Mouse (Mus musculus): ENCODE results near the gene Lcn12. TPM values are rescaled to one million over a fixed set of nuclear protein-coding genes. Genes with fewer than 3 reads are reported as not detected.

The Lcn12 gene
- not detected for total RNA-seq (2022)

DNA sequence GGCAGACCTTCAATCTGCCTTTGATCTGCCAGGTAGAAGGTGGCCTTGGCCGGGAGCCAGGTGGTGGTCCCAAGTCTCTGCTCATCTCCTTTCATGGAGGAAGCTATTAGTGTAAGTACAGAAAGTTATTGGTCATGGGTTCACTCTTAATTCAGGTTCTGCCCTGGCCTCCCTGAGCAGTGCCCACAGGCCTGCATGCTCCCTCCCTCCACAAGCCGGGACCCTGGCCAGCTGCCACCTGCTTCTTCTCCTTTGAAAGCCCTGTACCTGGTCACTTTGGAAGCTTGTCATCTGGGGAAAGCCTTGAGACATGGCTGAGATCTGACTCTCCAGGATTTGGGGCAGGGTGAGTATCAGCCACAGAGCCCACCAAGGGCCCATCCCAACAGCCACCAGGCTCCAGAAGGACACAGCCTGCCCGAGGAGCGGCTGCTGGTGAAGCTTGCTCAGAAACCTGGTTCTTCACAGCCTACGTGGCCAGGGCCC, at the start of gene Lcn12:
Gene Lcn12, minus strand, starts transcription at position 436 of the 486 bp plus-strand sequence.
- no peak for DNase-seq (ENCODE audit: low spot score in 2 of 2)

DNA sequence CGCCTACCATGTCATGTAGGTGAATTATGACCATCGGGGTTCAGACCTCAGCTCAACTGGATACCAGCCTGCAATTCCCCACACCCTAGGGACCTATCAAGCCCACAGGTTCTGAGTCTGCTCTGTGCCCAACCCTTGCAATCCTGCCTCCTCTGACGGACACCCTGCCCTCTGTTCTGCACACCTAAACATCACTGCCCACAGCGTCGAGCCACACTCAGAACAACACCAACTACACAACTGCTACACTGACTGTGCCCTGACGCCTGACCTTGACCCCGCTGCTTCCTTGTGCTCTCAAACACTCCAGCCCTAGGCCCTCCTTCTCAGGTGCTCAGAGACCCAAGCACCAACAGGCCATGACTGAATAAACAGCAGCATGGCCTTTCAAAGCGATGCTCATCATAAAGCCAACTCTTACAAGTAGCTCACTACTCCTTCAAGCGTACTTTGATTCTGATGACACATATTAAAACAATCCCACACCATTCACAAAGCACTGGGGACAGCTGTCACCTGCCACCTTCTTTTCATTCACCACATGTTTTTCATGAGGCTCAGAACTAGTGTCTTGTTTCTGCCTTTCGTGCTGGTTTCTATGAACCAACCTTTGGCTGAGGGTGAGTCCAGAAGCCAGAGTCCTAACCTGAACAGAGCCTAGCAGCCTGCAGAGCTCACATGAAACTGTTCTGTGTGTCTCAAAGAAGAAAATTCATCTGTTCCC, 48.1 kb upstream of the Lcn12 start:
- no peak for DNase-seq (ENCODE audit: low spot score in 2 of 2)

DNA sequence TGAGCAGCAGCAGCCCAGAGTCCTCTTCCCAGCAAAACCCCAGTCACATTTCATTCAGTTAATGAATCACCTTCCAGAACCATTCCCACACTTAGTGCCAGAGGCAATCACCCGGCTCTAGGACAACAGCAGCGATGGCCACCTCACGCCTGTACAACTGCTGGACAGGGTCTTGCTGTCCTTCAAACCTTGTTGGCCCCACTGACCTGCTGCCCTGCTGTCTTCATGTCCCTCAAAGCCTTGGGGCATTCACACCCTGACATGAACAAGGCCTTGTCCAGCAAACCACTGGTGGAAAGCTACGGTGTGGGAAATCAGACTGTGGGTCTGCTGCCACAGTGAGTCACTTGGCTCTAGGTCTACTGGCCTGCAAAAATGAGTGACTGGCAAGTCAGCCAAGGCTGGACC, 46.8 kb upstream of the Lcn12 start:
- DNase-seq (ENCODE audit: low spot score in 2 of 2) = no peak

DNA sequence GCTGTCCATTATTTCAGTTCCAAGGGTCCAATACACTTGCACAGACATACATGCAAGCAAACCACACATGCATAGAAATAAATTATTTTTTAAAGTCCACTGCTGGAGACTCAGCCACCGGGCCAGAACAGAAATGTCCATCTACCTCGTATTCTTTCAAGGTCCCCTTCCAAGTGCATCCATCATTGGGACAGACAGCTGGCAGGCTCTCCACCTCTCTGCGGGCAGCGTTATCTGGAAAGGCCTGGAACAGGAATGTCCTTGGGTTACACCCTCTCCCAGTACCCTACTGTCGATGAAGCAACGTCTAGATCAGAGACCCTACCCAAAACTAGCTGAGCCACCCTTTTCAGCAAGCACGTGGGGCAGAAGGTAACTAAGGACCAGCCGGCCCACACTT, 42.8 kb upstream of the Lcn12 start:
- no peak for DNase-seq (ENCODE audit: low spot score in 2 of 2)

DNA sequence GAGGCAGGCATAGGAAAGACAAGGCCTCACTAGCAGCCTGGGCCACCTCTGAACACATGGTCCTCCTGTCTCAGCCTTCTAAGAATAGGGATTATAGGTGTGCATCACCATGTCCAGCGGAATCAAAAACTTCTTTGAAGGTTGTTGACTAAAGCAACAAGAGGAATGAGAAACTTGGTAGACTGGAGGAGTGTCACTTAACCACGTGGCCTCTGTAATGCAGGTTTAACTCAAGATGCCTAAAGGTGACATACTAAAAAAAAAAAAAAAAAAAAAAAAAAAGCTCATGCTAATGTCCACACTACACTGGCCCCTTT, 41.1 kb upstream of the Lcn12 start:
- no peak for DNase-seq (ENCODE audit: low spot score in 2 of 2)

DNA sequence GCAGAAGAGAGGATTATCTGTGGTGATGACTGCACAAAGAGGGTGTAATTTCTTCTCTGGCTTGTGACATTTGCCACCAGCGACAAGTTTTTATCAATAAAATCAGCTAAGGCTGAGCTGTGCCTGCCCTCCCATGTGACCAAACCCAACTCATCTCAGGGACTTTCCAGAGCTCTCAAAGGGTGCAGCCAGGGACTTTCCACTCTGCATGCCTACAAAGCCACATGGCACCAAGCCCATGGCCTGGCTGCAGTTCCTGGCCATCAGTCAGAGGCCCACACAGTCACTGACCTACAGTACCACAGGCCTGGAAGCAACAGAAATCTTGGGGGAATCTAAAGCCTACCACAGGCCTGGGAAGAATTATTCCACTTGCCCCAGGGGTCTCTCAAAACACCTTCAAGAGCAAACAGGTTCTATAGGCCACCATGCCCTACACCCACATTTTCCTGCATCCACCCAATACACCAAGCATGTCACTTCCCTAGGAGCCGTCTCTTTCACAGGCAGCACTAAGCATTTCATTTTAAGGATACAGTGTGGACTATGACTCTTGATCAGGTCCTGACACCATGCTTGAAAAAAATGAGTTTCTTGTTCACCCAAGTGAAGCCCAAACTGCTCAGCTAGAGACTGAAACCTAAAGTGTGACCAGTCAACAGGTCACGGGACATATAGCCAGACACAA, 40.6 kb upstream of the Lcn12 start:
- DNase-seq (ENCODE audit: low spot score in 2 of 2) = peak; percentile 94

DNA sequence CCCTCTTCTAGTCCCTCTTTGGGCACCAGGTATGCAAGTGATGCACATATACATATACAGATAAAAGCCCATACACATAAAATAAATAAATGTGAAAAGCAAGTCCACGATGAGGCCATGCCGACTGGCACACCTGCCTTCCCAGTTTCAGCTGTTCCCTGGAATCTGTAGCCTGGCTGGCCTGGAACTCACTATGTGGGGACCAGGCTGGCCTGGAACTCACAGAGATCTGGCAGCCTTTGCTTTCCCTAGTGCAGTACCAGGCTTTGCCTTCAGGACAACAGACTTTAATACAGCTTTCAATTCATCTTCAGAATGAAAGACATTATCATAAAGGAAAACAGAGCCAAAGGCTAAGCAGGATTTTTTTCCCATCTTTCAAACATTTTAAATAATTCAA, 40.0 kb upstream of the Lcn12 start:
- no peak for DNase-seq (ENCODE audit: low spot score in 2 of 2)

DNA sequence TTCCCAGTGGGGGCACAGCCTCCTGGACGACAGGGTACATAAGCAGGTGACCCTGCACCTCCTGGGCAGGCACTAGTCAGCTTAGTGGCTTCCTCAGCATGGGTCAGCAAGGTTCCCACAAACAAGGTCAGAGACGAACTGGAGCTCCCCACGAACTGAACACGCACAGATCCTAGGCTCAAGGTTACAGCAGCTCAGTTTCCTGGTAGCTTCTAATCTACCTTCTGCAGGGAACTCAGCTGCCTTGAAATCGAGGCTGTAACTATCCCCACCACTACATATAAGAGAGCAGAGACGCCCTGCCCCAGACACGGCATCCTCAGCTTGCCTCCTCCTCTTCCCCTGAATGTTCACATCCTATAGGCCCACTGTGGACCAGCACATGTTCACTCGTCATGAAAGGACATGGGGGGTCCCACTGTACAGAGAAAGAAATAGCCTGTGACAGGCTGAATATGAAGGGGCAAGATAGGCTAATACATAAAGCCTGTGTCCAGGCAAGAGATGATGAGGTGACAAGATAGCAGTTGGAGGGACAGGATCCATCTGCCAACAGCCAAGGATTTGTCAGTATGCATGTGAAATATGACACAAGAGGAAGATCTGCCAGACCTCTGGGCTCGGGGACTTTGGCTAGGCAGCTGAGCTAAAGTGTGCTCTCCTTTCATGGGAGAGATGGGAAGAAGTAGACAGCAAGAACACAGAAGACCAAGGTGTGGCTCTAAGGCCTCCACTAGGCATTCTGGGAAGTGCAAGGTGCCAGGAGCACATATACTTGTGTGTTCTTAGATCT, 33.0 kb upstream of the Lcn12 start:
- DNase-seq (ENCODE audit: low spot score in 2 of 2) = no peak

DNA sequence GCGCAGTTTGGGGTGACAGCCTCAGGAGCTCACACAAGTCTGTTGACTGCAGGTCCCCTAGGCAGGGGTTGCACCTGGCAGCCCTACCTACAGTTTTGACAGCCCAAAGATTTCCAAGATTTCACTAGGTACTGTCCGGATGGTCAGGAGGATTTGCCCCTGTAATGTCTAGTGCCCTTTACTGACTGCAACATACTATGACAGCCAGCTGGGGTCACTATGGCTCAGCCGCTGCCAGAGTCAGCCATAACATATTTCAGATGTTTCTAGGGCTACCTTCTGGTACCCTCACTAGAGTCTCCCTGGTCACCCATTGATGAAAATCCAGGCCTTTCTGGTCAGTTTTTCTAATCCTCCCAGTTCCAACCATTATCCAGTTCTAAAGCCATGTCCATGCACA, 16.2 kb upstream of the Lcn12 start:
- no peak for DNase-seq (ENCODE audit: low spot score in 2 of 2)

DNA sequence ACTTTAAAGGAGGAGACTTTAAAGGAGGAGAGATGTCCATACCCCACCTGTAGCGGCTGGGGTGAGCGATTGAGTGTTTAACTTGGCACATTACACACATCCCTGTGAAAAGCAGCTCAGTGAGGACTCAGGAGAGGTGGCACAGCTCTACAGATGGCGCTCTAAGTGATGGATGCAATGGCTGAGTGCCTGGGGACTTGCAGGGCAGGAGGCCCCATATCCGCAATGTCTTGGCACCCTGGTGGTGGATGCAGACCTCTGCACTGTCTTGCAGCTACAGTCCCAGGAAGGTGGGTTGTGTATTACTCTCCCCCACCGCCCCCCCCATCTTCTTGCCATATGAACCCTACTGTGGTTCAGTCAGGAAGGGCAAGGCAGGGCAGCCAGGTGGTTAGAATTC, 13.3 kb upstream of the Lcn12 start:
- DNase-seq (ENCODE audit: low spot score in 2 of 2) = no peak

DNA sequence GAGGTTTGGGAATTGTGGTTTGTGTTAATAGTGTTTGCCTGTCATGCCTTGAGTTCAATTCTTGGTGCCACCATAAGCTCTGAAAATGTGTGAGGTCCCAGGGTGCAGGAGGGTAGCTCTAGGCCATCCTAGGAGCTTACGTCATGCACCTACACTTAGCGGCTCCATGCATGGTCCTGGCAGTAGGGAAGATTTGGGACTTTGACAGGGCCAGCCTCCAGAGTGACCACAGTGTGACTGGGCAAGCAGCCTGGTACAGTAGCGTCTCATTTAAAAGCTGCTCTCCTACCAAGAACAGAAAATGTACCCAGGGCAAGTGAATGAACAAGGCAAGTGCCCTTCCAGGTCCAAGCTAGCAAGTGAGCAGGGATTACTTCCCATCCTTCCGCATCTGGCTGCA, 12.1 kb upstream of the Lcn12 start:
- no peak for DNase-seq (ENCODE audit: low spot score in 2 of 2)

DNA sequence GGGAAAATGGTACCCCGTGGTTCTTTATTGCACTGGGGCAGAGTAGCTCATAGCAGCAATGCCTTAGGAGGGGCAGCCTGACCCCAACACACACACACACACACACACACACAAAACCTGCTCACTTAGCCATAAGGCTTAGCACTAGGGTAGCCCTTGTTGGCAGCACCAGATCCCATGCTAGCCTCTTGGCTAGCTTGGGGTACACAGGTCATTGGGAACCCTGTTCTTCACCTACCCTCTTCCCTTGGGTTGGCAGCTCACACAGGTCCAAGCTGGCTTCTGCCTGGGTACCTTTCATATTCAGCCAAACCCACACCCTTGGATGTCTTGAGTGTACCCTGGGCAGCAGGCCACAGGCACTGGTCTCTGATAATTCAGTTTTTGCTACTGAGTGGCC, 11.3 kb upstream of the Lcn12 start:
- no peak for DNase-seq (ENCODE audit: low spot score in 2 of 2)

DNA sequence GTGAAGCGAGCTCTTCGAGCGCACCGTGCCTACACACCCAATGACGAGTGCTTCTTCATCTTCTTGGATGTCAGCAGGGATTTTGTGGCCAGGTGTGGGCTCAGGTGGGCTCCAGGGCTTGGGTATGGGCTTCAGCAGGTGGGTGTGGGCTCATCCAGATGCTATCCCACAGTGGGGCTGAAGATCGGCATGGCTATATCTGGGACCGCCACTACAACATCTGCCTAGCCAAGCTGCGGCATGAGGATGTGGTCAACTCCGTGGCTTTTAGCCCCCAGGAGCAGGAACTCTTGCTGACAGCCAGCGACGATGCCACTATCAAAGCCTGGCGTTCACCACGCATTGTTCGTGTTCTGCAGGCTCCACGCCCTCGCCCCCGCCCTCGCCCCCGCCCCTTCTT, 10.8 kb upstream of the Lcn12 start:
- no peak for DNase-seq (ENCODE audit: low spot score in 2 of 2)

DNA sequence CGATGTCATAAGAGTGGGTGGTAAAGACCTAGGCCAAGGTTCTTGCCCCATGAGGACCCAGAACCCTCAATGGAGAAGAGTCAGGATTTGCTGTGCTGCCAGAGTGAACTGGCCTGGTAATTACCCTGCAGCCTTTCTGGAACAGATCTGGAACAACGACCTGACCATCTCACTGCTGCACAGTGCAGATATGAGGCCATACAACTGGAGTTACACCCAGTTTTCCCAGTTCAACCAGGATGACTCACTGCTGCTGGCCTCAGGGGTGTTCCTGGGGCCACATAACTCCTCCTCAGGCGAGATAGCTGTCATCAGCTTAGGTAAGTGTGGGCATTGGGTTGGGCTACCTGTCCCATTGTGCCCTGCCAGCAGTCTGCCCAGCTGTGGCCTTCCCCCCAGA, 9.0 kb upstream of the Lcn12 start:
- no peak for DNase-seq (ENCODE audit: low spot score in 2 of 2)

DNA sequence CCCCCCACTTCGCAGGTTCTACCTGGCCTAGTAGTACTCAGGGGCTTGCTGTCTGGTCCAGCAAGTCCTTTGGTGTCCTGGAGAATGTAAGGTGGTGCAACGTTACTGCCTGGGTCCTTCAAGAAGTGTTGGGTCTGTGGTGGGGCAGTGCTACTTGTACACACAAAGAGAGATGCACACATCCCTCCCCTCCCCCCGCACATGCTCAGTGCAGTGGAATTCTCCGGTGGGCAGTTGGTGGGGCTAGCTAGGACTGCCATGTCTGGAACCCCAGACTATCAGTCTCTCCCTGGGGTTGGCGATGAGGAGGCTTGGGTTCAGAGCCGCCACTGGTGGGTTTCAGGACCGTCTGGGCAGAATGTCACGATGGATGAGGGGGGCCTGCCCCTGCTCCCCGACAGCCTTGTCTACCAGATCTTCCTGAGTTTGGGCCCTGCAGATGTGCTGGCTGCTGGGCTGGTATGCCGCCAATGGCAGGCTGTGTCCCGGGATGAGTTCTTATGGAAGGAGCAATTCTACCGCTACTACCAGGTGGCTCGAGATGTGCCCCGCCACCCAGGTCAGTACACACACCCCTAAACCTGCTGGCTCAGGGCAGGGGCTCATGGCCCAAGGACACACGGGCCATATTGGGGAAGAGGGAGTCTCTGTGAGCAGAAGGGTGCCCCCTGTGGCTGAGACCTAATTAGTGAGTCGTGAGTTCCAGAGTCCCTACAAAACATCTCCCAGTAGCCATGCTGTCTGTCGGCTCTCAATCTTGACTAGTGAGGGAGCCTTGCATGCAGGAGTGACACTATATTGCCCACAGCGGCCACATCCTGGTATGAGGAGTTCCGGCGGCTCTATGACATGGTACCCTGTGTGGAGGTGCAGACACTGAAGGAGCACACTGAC, 8.1 kb upstream of the Lcn12 start, which contains the start of gene C8g:
Gene C8g, minus strand, starts transcription at position 127 of the 894 bp plus-strand sequence.
- no peak for DNase-seq (ENCODE audit: low spot score in 2 of 2)

DNA sequence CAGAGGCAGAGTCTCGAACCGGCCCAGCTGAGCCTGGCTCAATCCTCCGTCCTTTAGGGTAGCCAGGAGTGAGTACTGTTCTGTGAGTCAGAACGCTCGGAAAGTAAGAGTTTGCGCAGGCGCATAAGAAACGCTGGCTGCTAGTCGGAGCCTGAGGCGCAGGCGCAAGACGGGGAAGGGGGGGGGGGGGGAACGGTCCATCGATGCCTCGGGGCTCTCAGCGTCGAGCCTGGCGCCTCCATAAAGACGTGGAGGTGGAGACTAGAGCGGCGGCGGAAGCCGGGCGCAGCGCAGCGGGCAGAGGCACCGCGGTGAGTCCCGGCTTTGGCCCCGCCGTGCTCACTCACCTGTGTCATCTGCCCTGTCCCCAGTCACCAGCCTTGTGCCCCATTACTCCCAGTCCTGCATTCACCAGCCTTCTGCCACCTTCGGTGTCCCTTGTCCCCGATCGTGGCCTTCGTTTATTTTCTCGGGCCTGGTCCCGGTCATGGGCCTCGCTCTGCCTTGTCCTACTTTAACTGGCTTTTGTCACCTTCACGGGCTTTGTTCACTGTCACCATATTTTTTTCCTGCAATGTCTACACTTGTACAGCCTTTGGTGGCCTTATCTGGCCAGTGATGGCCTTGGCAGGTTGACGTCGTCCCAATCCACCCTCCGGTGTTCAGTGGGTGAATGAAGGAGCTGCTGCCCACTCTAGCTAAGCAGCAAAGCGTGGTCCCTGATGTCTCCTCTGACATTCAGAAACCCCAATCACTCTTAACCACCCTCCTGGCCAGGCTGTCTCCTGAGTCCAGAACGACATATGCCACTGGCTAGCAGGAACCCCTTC, 7.1 kb upstream of the Lcn12 start, which contains the start of gene Fbxw5:
Gene Fbxw5, plus strand, starts transcription at position 175 of the 830 bp plus-strand sequence.
- peak; percentile 61 to 81 for DNase-seq (ENCODE audit: low spot score in 2 of 2)

DNA sequence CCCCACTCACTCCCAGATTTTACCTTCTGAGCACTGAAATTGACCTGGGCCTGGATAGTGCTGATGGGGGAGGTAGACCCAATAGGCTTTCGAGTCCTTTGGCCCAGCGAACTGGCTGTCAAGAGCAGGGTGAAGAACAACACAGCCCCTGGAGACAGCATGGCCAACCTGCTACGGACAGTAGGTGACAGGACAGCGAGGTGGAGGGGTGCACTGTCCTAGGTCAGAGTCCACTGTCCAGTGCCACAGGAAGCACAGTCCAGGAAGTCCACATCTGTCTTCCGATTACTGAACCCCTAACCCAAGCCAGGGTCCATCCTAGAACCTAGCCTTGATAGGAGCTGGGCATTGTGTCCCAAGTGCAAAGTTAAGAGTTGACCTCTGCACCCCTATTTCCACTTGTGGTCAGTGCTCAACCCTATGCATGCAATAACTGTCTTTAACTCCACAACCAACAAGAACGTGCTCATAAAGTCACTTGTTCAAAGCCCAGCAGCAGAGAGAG, 6.4 kb upstream of the Lcn12 start:
- no peak for DNase-seq (ENCODE audit: low spot score in 2 of 2)

DNA sequence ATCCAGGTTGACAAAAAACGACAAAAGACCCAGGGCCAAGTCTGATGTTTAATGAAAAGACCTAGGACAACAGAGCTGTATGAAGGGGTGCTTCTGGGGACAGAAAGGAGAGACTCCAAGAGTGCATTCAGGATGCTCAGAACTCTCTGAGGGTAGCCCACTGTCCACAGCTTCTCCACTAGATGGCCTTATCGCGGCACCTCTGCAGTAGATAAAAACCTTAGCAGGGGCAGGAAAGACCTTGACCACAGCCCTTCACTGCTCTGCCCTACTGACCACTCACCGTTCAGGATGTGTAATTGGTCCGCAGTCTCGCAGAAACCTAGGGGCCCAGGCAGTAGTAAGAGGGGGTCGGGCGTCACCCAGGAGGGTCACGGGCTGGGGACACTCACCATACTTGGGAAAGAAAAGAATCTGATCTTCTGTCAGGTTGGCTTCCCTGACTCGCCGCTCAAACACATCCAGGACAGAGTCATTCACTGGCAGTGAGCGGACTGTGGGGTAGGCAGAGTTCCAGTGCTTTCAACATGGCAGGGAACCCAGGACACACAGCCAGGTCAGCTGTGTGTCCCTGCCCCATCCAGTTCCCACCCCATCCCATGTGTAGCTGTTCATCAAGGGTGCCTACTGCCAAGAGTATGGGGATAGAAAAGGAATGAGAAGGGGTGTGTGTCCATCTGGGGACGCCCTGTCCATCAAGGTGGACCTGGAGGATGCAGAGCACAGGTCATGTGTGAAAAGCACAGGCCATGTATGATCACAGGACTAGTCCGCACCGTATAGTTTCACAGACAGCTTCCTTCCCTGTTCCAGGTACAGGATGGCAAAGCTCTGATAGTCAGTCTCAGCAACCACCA, 5.1 kb upstream of the Lcn12 start:
- no peak for DNase-seq (ENCODE audit: low spot score in 2 of 2)
